Mouse (Mus musculus) liver, adult (tissue): ENCODE data around the gene Atp1a3.

Source experiments
- GATA4 ChIP-seq: IDR thresholded peaks from 2 replicates; pipeline ENCODE4 v1.6.1; 2014; ENCODE audit warnings: mild to moderate bottlenecking, low read length; ENCODE audit not compliant: insufficient replicate concordance

Atp1a3 gene

DNA sequence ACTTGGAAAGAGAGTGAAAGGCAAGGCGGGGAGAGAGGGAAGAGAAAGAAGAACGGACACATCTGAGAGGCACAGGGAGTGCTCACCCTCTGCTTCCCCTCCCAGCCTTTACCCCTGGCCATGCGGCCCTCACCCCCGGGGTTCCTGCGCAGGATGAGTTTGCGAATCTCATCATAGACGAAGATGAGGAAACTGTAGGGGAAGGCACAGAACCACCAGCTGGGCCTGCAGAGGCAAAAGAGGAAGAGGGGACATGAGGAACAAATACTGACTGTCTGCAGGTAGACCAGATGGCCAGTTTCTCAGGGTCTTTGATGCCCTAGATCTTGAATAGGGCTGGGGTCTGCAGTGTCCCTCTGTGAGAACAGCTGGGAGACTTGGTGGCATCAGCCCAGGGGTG is 27.0 kb downstream of the Atp1a3 start:
- no peak for TF ChIP-seq GATA4

DNA sequence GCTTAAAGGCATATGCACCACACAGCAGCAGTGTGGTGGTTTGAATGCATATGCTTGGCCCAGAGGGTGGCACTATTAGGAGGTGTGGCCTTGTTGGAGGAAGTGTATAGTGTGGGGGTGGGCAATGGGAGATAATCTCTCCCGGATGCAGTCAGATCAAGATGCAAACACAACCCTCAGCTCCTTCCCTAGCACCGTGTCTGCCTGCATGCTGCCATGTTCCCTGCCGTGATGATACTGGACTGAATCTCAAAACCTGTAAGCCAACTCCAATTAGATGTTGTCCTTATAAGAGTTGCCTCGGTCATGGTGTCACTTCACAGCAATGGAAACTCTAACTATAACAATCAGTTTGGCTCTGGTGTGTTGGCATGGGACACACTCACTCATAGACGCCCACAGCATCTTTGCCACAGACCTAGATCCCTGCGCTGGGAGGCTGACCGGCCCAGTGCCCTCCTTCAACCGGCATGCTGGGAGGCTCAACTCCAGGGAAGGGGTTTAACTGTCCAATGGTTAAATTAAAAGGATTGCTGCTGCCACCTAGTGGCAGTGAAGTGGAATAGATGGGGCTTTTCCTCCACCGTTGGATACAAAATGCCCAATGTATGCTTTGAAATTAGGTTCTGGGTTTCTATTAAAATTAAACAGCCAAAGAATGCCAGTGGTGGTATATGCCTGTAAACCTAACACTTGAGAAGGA is 30.7 kb downstream of the Atp1a3 start:
- TF ChIP-seq GATA4 = no peak

DNA sequence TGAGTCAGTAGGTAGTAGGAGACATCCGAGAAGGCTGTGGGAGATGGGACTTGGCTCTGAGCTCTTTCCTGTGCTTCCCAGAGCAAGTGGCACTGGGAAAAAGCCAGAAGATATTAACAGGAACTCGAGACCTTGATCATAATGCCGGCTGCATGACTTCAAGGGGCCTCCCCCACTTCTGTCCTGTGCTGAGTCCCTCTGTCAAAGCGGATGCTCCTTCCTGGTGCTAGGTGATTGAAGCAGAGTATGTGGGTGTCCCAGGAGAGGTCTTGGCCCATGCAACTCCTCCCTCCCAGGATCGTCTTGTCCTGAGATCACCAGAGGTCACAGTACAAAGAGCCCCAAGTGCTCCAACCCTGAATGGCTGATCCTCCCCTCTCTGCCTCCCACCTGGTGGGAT is 31.9 kb downstream of the Atp1a3 start:
- TF ChIP-seq GATA4 = no peak

DNA sequence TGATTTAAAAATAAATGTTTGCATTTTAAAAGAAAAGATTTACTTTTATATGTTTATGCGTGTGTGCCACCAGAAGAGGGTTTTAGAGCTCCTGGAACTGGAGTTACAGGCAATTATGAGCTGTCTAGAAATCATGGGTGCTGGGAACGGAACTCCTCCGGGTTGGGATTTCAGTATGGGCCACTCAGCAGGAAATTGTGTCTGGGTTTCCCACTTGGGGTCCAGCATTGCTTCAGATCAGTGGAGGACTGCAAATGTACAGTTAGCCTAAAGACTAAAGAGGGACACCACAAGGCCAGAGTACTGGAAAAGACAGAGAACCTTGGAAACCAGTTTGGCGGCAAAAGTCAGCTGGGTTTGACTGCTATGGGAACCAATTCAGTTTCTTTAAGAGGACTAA is 32.5 kb downstream of the Atp1a3 start:
- no peak for TF ChIP-seq GATA4

DNA sequence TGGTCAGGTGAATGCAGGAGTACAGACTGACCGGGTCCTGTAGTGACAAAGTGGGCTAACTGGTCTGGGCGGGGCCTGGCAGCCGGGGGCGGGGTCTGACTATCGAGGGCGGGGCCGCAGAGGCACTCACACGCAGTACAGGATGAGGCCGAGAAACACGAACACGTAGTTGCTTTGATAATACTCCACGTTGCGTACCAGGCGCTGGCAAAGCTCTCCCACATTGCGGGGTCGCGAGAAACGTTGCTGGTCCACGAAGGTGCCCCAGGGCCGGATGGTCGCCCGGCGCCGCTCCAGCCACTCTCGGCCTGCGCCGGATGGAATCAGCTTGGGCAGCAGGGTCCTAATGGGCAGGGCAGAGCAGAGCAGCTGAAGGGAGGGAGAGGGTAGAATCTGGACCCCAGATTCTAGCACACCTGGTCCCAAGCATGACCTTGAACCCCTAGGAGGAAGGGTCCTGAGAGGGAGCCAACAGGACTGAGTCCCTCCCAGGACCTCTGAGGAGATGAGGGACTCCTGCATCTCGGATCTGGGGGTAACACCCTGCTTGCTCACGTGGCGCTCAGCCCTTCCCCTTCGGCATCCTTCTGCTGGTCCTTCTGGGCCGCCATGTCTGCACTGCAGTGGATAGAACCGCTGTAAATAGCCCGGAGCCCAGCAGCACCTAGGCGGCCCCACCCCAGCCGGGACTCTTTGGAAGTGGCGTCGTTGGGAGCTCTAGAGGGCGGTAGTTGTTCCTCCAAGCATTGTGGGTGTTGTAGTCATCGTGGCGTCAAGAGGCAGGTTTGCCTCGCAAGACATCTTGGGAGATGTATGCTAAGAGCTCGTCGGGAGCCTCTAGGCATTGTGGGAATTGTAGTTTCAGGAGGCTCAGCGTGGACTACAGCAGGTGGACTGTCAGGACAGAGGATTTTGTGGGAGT is 33.5 kb downstream of the Atp1a3 start, which contains the start of gene Rabac1:
Rabac1 (minus strand) TSS at position 783 of the 922 bp plus-strand sequence.
- TF ChIP-seq GATA4 = no peak

DNA sequence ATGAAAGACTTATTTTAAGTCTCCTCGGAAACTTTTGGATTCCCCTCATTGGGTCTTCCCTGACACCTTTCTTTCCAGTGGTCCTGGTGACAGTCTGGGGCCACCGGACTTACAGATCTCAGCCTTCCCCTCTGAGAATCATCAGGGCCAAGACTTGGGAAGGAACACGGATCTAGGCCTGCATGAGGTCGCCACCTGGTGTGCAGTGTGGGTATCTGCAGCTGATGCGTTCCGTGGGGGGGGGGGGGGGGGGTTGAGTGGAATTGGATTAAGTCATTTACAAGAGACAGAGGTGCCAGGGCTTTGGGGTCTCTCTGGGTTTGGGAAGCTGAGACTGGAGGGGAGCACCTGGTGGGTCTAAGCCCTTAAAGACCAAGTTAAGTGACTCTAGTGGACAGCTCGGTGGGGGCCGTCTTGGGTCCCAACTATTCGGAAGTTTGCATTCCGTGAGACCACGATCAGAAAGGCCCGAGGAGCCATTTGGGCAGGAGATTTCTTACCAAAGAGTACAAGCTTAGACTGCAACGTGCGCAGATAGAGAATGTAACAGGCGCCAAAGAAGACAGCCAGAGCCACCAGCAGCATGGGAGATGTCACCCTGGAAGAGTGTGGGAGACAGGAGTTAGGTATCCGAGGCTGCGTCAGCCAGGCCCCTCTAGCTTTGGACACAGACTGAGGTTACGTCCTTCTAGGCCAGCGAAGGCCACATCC is 34.3 kb downstream of the Atp1a3 start:
- no peak for TF ChIP-seq GATA4

DNA sequence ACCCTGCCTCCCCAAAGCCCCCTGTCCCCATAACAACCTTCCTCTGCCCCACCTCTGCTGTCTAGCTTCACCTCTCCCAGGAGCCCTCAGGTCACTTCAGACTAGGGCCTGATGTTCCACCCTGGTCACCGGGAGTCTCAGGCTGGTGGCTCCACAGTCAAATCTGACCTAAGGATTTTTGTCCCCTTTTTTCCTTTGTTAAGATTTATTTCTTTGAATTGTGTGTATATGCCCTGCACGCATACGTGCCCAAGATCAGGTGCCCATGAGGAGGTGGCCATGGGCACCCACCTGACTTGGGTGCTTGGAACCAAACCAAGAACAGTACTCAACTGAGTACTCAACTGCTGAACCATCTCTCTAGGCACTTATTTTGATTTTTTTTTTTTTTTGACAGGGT is 35.4 kb downstream of the Atp1a3 start:
- TF ChIP-seq GATA4 = no peak

DNA sequence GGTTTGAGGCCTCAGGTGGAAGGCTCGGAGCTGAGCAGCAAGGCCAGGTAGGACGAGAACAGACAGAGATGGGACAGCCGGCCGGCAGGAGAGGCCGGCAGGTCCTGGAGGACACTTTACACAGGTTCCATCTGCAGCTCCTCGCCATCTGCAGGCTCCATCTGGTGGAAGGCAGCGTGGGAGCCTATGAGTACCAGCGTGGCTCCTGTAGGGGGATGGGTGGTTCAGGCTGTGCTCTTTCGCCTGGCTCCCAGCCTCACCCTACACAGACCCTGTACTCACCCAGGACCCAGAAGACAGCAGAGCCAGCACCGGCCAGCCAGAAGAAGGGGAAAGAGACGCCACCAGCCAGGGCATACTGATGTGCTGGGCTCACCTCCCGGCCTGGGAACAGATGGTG is 36.0 kb downstream of the Atp1a3 start:
- no peak for TF ChIP-seq GATA4

DNA sequence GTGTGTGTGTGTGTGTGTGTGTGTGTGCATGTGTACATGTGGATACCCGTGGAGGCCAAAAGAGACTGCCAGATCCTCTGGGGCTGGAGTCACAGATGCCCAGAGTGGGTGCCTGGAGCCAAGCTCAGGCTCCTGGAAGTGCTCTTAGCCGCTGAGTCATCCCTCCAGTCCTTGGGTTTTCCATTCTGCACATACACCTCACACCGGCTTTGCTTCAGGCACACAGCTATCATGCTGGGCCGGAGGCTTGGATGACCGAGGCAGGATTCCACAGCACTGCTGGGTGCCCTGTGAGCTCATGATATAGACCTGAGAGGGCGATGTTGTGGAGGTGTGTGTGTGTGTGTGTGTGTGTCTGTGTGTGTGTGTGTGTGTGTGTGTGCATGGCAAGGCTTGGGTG is 37.3 kb downstream of the Atp1a3 start:
- no peak for TF ChIP-seq GATA4

DNA sequence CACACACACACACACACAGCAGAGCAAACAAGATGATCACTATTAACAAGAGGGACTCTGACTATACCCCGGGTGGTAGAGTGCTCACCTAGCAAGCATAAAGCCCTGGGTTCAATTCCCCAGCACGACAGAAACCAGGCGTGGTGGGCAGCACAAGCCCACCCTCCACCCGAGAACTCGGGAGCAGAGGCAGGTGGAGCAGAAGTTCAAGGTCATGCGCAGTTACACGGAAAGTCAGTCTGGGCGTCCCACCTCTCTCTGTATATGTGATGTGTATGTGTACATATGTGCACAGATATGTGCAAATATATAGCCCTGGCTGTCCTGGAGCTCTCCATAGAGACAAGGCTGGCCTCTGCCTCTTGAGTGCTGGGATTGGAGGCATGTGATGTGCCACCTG is 37.8 kb downstream of the Atp1a3 start:
- no peak for TF ChIP-seq GATA4

DNA sequence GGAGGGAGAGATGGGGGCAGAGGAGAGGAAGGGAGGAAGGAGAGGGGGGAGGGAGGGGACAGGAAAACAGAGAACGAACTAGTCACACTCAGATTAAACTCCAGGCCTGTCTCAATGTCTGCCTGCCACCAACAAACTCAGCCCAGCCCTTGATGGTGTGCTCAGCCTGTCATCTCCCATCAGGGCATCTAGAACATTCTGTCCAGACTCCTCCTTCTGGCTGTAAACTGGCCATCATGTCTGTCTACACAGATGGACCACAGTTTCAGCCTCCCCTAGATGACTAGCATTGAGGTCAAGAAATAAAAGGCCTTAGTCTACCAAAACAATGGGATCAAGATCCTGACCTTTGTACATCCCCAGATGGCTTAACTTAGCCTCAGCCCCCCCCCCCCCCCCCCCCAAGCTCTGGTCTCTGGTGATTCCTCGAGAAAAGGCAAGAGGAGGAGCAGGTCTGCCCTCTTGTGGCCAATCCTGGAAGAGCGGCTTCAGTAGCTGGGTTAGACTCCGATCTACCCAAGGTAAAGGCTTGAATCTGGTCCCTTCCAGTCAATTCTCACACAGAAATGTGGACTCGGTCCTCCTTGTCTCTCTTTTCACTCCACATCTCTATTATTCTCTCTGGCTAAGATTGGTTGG is 40.7 kb downstream of the Atp1a3 start:
- no peak for TF ChIP-seq GATA4

DNA sequence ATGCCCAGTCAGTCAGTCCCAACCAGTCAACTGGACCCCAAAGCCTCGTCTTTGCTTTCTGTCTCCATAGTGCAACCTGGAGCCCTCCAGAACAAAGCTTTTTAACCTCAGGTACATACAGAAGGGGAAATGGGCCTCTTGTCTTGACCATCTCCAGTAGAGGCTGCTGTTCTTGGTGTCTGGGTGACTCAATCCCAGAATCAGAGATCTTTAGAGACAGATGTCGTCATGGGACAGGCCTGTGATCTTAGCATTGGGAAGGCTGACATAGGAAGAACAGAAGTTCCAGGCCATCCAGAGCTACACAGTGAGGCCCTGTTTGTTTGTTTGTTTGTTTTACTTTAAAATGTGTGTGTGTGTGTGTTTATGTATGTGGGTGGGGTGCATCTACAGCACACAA is 41.5 kb downstream of the Atp1a3 start:
- no peak for TF ChIP-seq GATA4

DNA sequence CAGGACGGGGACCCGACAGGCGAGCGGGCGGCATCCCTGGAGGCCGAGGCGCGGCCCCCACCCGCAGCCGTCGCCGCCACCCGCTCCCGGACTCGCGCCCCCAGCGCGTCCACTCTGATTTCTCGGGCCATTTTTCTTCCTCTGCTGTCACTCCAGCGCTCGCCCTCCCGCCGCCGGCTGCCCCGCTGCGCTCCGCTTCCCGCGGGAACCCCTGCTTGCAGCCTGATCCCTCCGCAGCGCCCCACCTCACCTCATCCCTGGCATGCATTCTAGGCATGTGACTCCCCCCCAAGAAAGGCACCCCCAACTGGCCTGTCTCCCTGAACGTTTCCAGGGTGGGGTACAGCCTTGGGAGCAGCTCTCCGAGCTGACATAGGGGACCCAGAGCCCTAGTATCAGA is 50.5 kb downstream of the Atp1a3 start:
- no peak for TF ChIP-seq GATA4

DNA sequence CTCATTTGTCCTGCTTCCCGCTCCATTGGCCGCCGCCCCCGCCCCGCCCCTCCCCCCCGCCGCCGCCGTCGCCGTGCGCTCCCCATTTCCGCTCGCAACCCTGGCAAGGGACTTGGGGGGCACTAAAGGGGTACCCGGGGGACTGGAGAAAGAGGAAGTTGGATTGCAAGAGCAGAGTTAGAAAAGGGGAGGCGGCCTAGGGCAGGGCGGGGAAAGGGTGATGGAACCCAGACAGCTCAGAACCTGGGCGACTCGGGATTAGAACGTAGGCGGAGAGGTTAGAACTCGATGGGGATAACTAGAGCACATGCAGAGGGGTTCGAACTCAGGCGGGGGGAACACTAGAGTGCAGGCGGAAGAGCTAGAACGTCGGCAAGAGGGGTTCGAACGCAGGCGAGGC is 51.3 kb downstream of the Atp1a3 start:
- TF ChIP-seq GATA4 = no peak

DNA sequence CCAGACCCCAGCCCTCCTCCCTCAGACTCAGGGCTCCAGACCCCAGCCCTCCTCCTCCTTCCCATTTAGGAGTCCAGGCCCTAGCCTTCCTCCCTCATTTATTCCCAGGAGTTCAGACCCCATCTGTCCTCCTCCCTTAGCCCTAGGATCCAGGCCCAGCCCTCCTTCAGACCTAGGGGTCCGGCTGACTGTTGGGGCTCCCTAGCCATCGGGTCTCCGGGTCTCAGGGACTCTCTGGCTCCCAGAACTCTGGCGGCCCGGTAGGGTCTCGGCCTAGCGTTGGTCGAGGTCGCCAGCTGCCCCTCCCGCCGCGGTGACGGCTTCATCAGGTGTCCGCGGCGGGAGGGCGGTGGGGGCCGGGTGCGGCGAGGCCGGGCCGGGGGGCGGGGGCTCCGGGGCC is 51.8 kb downstream of the Atp1a3 start:
- no peak for TF ChIP-seq GATA4
